Comparison of ENCODE assay signal across 8 mouse cellular contexts in genomic region chrX:96097491-96097970, GRCm38 (mm10). TPM values are rescaled to one million over a fixed set of nuclear protein-coding genes. Genes with fewer than 3 reads are reported as not detected.
DNase-seq lines count a peak whose midpoint lies in the region; ATAC-seq and TF ChIP-seq lines count a peak whose summit lies in the region.

No protein-coding gene starts in this region.

- no peak for TF ChIP-seq EP300 in heart, postnatal 0 days (IDR thresholded peaks at IDR 0.05; ENCODE audit: low read depth)

- H3K4me2 ChIP-seq in heart, postnatal 0 days (ENCODE audit: low read depth, low read length) = peak overlapping the region; percentile 54
- H3K4me2 ChIP-seq in hindbrain, embryonic 13.5 days = peak overlapping the region; percentile 64
- peak overlapping the region; percentile 78; the same call in 1 of the 2 replicates for H3K4me2 ChIP-seq in midbrain, embryonic 15.5 days

- H3K36me3 ChIP-seq in heart, postnatal 0 days (replicated peaks; ENCODE audit: control insufficient read depth, insufficient read depth, low read length) = no peaks in the 10 kb centered on the region
- peaks cover 16% of the 10 kb centered on the region for H3K36me3 ChIP-seq in G1E (replicated peaks)
- no peaks in the 10 kb centered on the region for H3K36me3 ChIP-seq in hindbrain, embryonic 13.5 days
- H3K36me3 ChIP-seq in midbrain, embryonic 15.5 days (replicated peaks) = no peaks in the 10 kb centered on the region

- no peaks in the 10 kb centered on the region for H3K9me3 ChIP-seq in heart, postnatal 0 days (replicated peaks; ENCODE audit: control insufficient read depth, low read length)
- no peaks in the 10 kb centered on the region for H3K9me3 ChIP-seq in G1E (replicated peaks)
- no peaks in the 10 kb centered on the region for H3K9me3 ChIP-seq in hindbrain, embryonic 13.5 days
- no peaks in the 10 kb centered on the region for H3K9me3 ChIP-seq in midbrain, embryonic 15.5 days

- no peak for ATAC-seq in heart, postnatal 0 days (ENCODE audit: insufficient read depth, low read depth)
- no peak for ATAC-seq in G1E (ENCODE audit: extremely low read depth, insufficient number of reproducible peaks, low FRiP score, poor library complexity, severe bottlenecking)
- no peak for ATAC-seq in hindbrain, embryonic 13.5 days (ENCODE audit: low FRiP score)
- ATAC-seq in midbrain, embryonic 15.5 days (replicated peaks) = no peak
- no peak for ATAC-seq in frontal cortex, adult (ENCODE audit: low TSS enrichment)

- H3K9ac ChIP-seq in heart, postnatal 0 days (replicated peaks; ENCODE audit: low read depth, low read length) = peak overlapping the region; percentile 81
- no peak overlapping the region for H3K9ac ChIP-seq in hindbrain, embryonic 13.5 days
- H3K9ac ChIP-seq in midbrain, embryonic 15.5 days = no peak overlapping the region

- H3K4me3 ChIP-seq in heart, postnatal 0 days (ENCODE audit: low read depth, low read length) = peak overlapping the region; percentile 75
- peak overlapping the region; percentile 62 for H3K4me3 ChIP-seq in G1E (ENCODE audit: low read depth, low read length)
- H3K4me3 ChIP-seq in hindbrain, embryonic 13.5 days = peak overlapping the region; percentile 45
- H3K4me3 ChIP-seq in midbrain, embryonic 15.5 days = no peak overlapping the region; the same call in 1 of the 2 replicates

- no peak for TF ChIP-seq CTCF in heart, postnatal 0 days (IDR thresholded peaks at IDR 0.05; ENCODE audit: low read depth)
- TF ChIP-seq CTCF in G1E (IDR thresholded peaks at IDR 0.05; ENCODE audit: low read depth, low read length) = no peak

- no peaks in the 10 kb centered on the region for H3K27me3 ChIP-seq in heart, postnatal 0 days (ENCODE audit: control insufficient read depth, insufficient read depth, low read length)
- no peaks in the 10 kb centered on the region for H3K27me3 ChIP-seq in G1E (ENCODE audit: insufficient read depth, low read length)
- H3K27me3 ChIP-seq in hindbrain, embryonic 13.5 days = peaks cover 8% of the 10 kb centered on the region; the same call in 1 of the 2 replicates
- no peaks in the 10 kb centered on the region for H3K27me3 ChIP-seq in midbrain, embryonic 15.5 days (replicated peaks)

- H3K4me1 ChIP-seq in heart, postnatal 0 days (ENCODE audit: control insufficient read depth, insufficient read depth) = peaks cover 10% of the 10 kb centered on the region; the same call in 1 of the 2 replicates
- peaks cover 31% of the 10 kb centered on the region for H3K4me1 ChIP-seq in G1E (ENCODE audit: insufficient read depth, low read depth, low read length)
- no peaks in the 10 kb centered on the region; the same call in none of the 2 replicates for H3K4me1 ChIP-seq in hindbrain, embryonic 13.5 days (replicated peaks)
- no peaks in the 10 kb centered on the region for H3K4me1 ChIP-seq in midbrain, embryonic 15.5 days

- DNase-seq in heart, postnatal 0 days (ENCODE audit: low spot score) = no peak
- DNase-seq in heart, postnatal 25 days (ENCODE audit: low spot score) = no peak
- no peak for DNase-seq in G1E (ENCODE audit: low spot score)
- DNase-seq in cerebellum, adult 11 months = no peak
- DNase-seq in gastrocnemius, adult 8-10 months (ENCODE audit: low spot score in 2 of 2) = no peak

- WGBS in heart, postnatal 0 days = 16% methylated on average over 5 of the region's 5 CpGs
- WGBS in hindbrain, embryonic 13.5 days = 35% methylated on average over 5 of the region's 5 CpGs
- 56% methylated on average over 5 of the region's 5 CpGs for WGBS in midbrain, embryonic 15.5 days

- intact Hi-C loops in heart, postnatal 25 days (cut with DNase I) = loop anchor here (2.0 kb wide), 2 partner anchors 33 to 71 kb away; no protein-coding TSS in a partner anchor

- H3K27ac ChIP-seq in heart, postnatal 0 days (ENCODE audit: low read depth) = peak overlapping the region; percentile 90
- H3K27ac ChIP-seq in hindbrain, embryonic 13.5 days = no peak overlapping the region
- no peak overlapping the region for H3K27ac ChIP-seq in midbrain, embryonic 15.5 days

RNA-seq across cellular contexts. Expression of gene Msn, which starts 1.7 kb away (rescaled TPM):
- 102 and 128 TPM in 2 replicates for total RNA-seq in heart, postnatal 0 days (2014; rRNA removed; ENCODE audit: low replicate concordance)
- 107 and 116 TPM in 2 replicates for polyA plus RNA-seq in heart, postnatal 0 days (2015; fragmentation: Nextera tagmentation; extraction: Ambion mirVana)
- 100 to 1,000 TPM; 124 to 133 TPM for total RNA-seq in heart, postnatal 25 days (2021)
- total RNA-seq in G1E (2014; fragmentation: Nextera tagmentation) (395 and 485 TPM in 2 replicates), G1E (2017) (156 and 234 TPM in 2 replicates)
- polyA plus RNA-seq in G1E (2012) = 40.7 and 70.6 TPM in 2 replicates
- 43.7 and 48.9 TPM in 2 replicates for polyA plus RNA-seq in hindbrain, embryonic 13.5 days (2015; fragmentation: Nextera tagmentation; extraction: Ambion mirVana)
- 31.3 and 34.9 TPM in 2 replicates for polyA plus RNA-seq in midbrain, embryonic 15.5 days (2015; fragmentation: Nextera tagmentation; extraction: Ambion mirVana)
- total RNA-seq in gastrocnemius, adult 8-10 months (2022) = 10 to 100 TPM; 16.0 to 22.6 (median 18.5) TPM
